Mouse (Mus musculus) activated CD4-positive, CD25-positive, alpha-beta regulatory T cell, adult 4 months (primary cell): ENCODE results near the gene Gstt1. TPM values are rescaled to one million over a fixed set of nuclear protein-coding genes. Genes with fewer than 3 reads are reported as not detected.
"Not testable (repeated sequence)": the region's sequence is repeated elsewhere in the genome, so short reads cannot be mapped to it uniquely, and the experiment has no call there.

Source experiments
- ATAC-seq: one replicate; pipeline ENCODE4 v1.8.0; 2017
- polyA plus RNA-seq, 2 experiments: library from polyadenylated mRNA; unstranded; fragments of 100-300 nt; shearing (Covaris generic); gene quantifications; one replicate each; pipeline ENCODE4 v1.2.1; 2017

Gene Gstt1
- polyA plus RNA-seq, 2 experiments from 2014 or later, result 1.2 TPM; not detected in 1

DNA sequence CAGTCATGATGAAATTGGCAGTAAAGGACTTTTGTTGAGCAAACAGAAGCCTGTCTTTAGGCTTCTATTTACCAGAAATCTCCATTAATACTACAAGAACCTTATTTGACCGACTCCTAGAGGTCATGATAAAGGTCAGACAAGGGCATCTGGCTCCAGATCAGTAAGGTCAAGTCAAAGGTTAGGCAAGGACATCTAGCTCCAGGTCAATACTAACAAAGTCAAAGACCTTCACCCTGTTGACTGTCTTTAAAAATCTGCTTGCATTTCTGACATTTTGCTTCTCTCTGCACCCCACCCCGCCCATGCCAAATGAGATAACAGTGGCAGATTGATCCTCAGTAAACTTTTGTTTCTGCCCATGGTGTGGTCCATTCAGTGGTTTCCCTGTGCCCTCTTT is 5.8 kb upstream of the Gstt1 start:
- ATAC-seq, result no peak

DNA sequence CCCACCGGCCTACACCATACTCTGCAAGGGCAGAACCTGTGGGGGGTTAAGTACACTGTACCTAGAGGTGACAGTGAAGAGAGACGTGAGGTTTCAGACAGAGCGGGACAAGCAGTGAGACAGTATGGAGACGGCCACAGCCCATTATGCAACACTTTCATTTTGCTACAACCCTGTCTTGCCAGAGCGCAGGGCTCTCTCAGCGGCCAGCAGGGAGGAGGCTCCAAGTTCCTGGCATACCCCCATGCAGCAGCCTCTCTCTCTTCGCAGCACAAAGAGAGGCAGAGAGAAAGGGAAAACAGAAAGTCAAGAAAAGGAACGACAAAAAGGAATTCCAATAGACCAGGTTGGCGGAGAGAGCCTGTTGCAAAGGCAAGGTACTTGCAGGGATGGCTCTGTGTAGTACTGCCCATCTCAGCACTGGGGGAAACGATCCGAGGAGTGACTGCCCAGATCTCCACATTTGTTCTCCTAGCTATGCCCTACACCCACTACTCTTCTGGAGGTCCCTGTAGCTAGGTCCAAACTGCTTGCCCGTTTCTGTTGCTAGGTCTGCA is 687 bp downstream of the Gstt1 start:
- ATAC-seq, result peak; percentile 63

DNA sequence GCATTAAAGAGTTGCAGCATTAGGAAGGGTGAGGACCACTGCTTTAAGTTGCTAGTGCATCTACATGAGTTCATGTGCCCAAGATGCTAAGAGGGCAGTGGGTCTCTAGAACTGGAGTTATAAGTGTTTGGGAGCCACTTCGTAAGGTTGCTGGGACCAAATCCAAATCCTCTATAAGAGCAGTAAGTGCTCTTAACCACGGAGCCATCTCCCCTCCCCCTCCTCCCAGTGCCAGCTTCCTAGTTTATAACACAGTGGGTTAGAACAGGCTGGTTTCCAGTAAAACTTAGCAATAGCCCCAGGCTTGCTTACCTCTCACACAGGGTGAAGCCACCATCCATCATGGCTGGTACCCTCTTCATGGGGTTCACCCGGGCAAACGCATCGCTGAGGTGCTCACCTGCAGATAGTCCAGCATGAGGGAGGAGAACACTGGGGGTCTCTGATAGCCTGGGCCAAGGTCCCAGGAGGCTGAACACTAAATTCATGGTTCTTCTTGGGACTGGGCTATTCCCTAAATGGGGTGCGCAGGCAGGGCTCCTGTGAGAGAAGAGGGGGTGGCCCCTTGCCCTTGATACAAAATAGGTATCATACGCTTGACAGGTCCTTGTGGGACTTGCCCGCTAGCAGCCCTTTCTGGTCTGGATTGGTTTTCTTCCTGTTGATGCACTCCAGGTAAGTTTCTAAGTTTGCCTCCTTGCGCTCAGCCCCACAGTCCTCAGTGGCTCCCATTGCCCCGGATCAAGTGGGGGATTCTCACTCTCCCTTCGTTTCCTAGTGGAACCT is 1.5 kb downstream of the Gstt1 start:
- ATAC-seq, result no peak

DNA sequence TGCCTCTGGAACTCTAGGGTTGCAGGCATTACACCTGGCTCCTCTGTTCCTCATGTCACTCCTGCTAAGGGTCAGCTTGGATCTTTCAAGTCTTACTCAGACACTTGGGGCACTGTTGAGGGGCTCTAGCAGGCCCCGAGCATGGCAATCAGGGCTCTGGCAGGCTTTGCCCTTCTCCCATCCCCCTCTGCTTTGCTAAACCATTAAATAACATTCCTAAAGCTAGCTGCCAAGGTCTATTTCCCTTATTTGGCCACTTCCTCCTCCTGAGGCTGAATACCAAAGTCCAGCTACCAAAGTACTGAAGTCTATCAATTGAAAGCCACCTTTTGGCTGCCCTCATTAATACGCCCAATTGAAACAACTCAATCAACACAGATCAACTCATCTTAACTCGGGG is 3.5 kb downstream of the Gstt1 start:
- no peak for ATAC-seq

DNA sequence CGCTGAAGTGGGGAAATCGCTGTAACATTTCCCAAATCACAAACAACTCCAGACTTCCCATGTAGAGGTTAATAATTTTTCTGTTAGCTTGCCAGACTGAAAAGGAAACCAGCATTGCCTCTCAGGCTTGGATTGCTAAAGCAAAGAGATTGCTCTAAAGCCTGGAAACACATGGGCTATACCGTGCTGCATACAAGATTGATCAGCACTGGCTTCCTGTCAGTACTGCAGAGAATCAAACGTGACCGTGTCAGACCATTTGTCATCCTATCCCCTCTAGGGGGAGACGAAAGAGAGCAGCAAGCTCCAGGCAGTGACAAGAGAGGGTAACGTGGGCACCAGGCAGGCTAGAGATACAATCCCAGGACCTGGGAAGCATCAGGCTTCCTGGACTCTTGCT is 7.6 kb downstream of the Gstt1 start:
- peak; percentile 49 for ATAC-seq

DNA sequence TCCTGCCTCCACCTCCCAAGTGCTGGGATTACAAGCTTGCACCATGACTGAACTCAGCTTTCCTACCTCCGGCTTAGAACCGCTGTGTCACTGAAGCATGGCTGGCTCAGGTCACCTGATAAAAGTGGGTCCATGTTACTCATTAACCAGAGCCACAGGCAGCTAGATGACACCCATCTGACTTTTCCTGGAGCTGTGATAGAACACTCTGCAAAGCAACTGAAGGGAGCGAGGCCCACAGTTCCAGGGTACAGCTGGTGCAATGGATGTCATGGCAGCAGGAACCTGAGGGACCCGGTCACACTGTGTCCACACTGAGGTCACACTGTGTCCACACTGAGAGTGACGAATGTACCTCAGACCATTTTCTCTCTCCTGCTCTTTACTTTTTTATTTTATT is 8.5 kb downstream of the Gstt1 start:
- no peak for ATAC-seq

DNA sequence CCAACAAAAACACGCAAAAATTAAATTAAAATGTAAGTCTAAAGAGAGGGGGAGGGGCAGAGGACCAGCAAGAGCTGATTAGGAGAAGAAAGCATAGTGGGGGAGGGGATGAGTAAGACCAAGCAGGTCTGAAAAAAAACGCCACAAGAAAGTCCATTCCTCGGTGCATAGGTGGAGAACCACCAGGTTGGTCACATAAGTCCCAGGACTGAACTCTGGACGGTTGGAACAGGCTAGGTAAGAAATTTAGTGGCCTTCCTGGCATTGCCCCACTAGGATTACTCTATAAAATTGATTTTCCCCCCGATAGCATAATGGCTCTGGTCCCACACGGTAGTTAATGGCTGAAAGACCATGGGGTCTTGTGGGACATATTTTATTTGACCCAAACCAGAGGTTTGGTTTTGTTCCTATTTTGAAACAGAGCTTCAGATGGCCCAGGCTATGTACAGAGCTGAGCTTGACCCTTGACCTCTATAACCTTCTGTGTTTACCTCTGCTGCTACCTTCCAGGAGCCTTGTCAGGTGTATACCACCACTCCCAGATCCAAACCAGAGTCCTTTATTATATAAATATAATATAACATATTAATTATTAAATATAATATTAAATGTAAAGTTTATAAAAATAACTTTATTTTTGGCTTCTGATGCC is 9.2 kb downstream of the Gstt1 start:
- ATAC-seq, result no peak

DNA sequence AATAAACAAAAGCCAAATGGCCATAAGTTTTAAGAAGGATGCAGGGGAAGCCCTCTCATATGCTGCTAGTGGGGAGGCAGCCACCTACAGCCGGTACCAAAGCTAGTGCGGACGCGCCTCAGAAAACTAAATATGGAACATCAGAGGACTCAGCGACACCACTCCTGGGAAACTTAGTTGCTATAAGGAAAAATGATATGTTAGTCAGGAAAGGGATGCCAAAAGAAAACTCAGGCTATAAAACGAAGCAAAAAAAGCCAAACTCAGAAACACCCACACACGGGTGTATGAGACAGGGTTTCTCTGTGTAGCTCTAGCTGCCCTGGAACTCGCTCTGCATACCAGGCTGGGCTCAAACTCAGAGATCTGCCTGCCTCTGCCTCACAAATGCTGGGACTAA is 10.1 kb downstream of the Gstt1 start:
- no peak for ATAC-seq

GRCm38 (mm10) chr10:75785442-75785841 is 12.9 kb downstream of the Gstt1 start:
- ATAC-seq, result no peak

- ATAC-seq, result peak; percentile 50
Observed at GRCm38 (mm10) chr10:75780769-75781578, 17.4 kb downstream of the Gstt1 start, which contains the start of the genes Gm20441 and Gstt3. Gm20441 (minus strand) TSS chr10:75780954. Gstt3 (minus strand) TSS chr10:75781414.

DNA sequence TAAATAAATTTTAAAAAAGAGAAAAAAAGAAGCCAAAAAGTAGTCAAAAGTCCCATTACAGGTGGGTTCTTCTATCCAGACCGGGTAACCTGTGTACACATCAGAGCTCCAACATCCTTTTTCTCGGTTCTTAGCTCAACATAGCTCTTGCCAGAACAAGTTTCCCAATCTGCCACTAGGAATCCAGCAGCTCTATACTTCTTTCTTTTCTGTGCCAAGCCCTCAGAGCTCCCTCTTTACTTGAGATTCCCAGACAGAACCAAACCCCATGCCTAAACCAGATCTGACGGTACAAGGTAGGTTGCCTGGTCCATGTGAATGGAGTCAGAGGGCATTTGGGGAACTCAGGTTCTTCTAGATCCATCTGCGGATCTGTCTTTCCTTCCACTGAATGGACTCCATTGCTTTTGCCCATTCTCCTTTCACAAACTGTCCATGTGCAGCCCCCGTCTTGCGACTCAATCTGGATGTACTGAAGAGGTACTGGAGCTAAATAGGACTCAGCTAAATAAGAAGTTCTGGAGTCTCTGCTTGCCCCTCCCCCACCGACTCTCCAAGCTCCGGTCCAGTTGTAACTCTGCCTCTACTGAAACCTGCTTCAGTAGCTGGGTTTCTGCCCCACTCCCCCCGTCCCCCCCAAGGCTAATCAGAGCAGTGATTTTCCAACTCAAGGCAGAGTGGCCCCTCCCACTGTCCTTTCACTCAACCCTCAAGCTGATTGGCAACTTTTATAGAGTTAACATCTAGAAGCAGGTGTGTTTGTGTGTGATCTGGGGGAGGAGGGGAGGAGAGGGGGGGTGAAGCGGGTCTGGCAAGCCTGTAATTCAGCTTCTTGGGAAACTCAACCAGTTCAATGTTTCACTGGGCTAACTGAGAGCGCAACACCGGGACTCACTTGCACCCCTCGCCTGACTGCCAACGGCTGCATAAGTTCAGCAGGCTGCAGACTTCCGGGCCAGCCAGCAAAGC is 18.9 kb downstream of the Gstt1 start:
- ATAC-seq, result no peak

GRCm38 (mm10) chr10:75777885-75778284 is 20.5 kb downstream of the Gstt1 start:
- no peak for ATAC-seq

DNA sequence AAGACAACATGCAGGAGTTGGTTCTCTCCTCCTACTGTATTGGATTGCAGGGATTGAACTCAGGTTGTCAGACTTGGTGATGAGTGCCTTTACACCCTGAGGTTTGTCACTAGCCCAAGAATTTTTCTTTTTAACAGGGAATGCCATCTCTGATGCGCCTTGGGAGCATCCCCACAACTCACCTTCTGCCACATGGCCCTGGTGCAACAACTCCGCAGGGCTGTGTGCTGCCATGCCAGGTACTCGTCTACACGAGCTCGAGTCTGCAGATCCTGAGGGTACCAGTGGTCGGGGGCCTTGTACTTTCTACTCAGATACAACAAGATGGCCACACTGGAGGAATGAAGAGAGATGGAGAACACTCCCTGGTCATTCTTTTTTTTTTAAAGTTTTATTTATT is 21.8 kb downstream of the Gstt1 start:
- no peak for ATAC-seq

DNA sequence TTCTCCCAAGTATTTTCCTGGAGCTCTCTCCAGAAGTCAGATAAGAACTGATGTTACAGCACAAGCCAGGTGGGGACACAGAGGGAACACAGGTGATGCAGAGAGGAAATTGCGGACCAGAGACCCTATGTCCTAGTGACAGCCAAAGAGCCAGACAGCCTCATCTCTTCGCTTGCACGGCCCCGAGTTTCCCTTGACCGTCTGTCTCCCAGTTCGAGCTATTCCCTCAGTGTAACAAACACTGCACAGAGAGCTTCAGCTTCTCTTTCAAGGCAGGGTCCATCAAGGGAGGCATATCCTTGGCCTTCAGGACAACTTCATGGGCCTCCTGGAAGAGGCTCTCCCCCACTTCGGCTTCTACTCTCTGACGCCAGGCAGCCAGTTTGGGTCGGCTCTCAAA is 23.8 kb downstream of the Gstt1 start:
- ATAC-seq, result no peak

DNA sequence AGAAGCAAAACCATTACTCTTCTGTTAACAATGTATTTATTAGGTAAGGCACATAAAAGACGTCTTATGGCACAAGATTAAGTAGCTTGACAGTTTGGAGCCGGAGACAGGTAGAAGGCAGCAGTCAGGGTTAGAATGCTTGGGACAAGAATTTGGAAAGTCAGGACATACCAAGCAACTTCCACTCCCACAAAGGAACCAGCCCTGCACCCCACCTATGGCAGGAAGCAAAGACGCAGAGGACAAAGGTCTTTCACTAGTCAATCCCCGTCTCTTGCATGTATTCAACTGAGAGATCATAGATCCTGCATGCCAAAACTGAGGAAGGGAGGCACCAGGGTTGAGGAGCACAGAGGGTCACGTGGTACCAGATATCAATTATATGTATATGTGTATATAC is 24.3 kb downstream of the Gstt1 start:
- ATAC-seq, result no peak

DNA sequence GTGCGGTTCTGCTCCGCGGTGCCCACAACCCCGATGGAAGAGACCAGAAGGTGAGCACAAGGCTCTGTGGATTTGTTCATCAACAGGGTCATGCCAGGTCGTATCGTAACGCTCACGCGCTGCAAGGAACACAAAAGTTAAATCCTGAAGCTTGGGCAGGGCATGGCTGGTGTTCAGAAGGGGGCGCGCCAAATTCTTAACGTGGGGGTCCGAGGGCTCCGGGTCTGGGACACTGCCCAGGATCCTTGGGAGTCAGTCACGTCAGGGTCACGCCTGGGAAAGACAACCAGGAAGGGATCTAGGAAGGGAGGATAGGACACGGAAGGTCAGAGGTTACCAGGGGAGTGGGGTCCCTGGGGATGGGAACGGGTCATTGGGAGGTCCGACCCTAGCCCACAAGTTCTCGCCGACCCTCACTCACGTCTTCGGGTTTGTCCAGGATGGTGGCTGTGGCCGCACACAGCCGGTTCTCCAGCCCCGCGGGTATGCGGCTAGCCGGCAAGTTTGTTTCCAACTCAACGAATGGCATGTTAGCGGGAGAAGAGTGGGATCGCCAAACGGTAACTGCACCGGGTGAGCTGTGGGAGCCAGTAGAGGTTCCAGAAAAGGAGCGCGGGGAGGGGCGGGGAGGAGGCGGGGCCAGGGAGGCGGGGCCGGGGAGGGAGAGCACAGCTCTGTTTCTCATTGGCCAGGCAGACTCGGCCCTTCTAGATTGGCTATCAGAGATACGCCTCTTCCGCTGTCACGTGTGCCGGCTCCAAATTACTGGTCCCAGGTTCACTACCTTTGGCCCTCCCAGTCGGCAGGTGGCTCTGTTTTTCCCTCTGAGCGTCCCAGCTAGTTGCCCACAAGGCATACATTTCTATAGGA is 25.4 kb downstream of the Gstt1 start, which contains the start of gene Ddt:
Ddt (minus strand) TSS at position 620 of the 870 bp plus-strand sequence.
- ATAC-seq, result peak; percentile 100

DNA sequence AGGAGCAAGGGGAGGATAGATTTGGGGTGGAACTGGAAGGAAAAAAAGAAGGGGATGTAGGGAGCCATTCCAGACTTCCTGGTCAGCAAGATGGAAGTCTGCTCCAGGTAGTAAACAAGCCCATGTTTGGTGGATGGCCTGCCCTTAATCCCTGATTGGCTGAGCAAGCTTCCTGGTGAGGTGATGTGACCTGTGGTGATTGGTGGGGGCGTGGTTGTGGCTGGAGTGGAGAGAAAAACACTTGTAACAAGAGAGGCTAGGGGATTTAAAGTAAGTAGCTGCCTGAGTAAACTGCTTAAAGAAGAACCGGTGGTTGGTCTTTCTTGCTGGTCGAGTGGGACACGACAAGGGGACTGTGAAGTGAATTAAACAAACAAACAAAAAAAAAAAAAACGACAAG is 30.6 kb downstream of the Gstt1 start:
- not testable (repeated sequence) for ATAC-seq

- ATAC-seq, result no peak
Observed at GRCm38 (mm10) chr10:75766856-75767255, 31.5 kb downstream of the Gstt1 start.

DNA sequence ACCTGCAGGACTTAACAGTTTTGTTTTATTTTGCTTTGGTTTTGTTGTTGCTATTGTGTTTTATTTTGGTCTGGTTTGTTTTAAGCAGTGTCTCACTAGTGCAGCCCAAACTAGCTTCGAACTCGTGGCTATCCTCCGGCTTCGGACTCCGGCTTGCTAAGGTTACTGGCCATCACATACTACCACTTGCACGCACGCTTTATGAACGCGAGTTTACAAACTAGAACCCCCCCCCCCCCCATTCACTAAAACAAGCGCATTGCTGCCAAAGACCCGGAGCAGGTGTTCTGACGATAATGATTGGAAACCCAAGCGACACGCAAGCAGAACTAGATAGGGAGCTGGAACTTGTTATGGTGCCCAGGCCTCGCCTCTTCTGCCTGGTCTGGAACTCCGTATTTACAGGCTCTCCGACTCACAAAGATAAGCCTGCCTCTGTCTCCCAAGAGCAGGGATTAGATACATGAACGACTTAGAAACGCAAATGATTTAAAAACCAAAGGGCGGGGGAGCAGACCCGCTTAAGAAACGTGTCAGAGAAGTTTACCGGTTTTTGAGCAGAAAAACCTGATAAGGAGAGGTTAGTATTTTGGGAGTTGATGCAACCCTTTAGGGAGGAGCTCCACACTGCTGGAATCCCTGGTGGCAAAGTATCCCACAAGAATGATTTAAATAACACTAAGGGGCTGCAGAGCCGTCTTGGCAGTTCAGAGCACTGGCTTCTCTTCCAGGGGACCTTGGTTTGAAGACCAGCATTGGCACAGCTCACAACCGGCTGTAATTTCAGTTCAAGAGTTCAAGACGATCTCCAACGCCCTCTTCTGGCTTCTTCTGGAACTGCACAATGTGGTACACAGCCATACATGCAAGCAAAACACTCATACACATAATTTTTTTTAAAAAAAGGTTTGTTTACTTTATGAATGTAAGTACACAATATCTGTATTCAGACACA is 33.6 kb downstream of the Gstt1 start:
- ATAC-seq, result peak; percentile 1
